Mouse (Mus musculus) 3T3-L1 (cell line): ENCODE data around the gene Zfp11.
"Not testable (repeated sequence)": the region's sequence is repeated elsewhere in the genome, so short reads cannot be mapped to it uniquely, and the experiment has no call there.

Source experiments
- DNase-seq: peaks from one replicate; pipeline ENCODE4 v3.0.0-alpha.2; 2015; ENCODE audit warnings: low read depth, low spot score

The Zfp11 gene

DNA sequence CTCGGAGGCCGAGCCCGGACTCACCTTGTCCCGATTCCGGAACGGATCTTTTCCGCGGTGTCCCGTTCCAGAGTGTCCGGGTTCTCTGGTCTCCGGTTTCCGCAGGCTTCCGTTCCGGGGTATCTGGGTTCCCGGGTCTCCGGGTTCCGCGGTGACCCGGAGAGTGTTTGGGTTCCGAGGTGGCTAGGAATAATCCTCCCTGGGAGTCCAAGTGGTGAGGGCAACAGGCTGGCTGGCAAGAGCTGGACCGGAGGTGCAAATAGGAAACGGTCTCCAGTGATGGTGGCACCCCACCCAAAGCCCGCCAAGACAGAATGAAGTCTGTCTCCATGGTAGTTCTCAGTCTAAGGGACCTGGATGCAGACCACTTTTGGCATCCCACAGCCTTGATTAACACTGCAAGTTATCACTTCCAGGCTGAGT lies at the start of gene Zfp11:
TSS of gene Zfp11 (minus strand) at position 64 of the 423 bp plus-strand sequence.
- peak; percentile 72 for DNase-seq

DNA sequence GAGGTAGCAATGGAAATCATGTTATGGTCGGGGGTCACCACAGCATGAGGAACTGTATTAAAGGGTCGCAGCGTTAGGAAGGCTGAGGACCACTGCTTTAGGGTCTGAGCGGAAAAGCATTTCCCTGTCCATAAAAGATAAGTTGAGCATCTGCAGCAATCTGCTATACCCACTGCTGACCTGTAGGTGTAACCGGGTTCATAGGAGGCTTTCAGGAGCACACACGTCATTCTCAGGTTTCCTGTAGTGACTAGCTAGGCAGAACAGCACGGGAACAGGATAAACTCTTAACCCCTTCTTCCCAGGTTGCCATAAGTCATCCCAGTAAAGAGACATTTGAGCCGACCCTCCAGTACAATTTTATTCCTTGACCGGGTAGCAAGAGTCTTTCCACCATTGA lies 47.1 kb upstream of the Zfp11 start:
- DNase-seq: peak; percentile 31

DNA sequence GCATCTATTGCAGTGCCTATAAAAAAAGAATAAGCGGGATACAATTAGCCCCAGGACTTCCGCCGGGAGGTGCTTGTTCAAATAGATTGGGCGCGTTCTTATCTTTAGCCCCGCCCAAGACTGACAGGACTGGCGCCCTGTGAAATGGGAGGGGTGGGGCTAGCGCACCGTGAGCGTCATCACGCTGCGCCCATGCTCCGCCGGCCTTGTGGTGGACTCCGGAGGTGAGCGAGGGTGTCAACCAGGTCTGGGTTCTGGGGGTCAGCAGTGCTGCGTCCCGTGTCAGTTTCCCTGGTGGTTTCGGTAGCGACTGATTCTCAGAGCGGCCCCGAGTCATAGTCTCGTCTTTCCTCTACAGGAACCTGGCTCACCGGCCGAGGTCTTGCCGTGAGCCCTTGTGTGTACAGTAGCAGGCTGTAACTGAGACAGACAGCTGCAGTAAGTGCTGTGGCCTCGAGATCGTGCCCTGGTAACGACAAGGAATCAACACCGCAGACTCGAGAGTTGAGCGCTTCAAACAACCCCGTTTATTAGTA lies 45.5 kb upstream of the Zfp11 start, which contains the start of gene Mrps17:
TSS of gene Mrps17 (plus strand) at position 172 of the 536 bp plus-strand sequence.
- peak; percentile 99 for DNase-seq

DNA sequence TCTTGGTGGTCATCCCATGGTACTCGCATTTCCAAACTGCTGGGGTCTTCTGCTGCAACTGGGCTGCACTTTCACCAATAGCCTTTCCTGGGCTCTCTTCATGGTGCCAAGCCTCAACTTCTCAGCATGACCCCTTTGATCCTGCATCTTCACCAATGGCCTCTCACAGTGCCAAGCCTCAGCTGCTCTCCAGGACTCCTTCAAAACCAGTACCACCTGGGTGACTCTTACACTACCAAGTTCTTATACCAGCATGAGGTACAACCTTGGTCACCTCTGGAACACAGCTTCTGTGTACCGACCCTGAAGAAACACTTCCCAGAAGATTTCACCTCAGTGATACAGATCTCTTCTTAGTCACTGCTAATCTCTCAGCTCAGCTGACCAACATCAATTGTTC lies 38.5 kb upstream of the Zfp11 start, which contains the start of gene Sept14:
TSS of gene Sept14 (minus strand) at position 101 of the 400 bp plus-strand sequence.
- no peak for DNase-seq

DNA sequence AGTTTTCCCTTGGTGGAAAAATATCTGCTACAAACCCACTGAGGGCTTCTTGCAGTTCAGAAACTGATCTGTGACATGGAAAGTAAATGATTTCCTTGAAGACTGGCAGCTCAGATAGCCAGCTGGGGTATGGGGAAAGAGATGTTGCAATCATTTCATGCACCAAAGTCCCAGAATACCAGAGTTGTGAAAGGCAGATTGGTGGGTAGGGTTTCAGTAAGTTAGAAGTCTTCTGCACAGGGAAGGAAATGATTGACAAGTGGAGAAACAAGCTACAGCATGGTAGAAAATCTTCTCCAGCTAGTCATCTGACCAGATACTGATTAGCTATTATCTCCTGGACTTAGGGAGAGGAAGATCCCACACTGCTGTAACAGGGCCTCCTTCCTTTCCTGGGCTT lies 33.5 kb upstream of the Zfp11 start:
- no peak for DNase-seq

DNA sequence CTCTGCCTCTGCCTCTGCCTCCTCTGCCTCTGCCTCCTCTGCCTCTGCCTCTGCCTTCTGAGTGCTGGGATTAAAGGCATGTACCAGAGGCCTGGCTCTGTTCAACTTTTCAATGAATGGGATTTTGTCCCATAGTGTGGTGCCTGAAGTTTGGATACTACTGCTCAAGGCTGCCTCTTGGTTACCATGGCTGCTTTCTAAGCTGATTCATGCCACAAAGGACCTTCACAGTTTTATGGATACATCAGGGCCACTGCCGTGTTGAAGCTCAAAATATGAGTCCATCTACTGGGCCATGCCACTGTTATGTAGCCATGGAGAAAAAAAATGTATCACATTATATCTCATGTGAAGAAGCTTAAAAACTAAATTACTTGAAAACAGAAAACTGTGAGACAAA lies 31.8 kb upstream of the Zfp11 start:
- no peak for DNase-seq

DNA sequence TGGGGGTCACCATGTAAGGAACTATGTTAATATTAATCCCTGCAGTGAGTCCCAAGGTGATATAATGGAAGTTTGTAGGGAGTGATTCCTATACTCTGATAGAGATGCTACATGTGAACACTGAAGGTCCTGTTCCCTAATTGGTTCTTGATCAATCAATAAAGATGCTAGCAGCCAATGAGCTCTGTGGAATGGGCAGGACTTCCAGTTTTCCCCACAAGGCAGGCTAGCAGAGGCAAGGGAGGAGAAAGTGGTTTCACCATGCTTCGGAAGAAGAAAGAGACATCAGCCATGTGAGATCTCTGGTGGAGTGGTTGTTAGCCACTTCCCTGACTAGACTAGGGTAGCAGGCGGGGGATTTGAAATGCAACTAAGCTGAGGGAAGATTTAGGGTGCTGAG lies 30.6 kb upstream of the Zfp11 start:
- DNase-seq: peak; percentile 72

DNA sequence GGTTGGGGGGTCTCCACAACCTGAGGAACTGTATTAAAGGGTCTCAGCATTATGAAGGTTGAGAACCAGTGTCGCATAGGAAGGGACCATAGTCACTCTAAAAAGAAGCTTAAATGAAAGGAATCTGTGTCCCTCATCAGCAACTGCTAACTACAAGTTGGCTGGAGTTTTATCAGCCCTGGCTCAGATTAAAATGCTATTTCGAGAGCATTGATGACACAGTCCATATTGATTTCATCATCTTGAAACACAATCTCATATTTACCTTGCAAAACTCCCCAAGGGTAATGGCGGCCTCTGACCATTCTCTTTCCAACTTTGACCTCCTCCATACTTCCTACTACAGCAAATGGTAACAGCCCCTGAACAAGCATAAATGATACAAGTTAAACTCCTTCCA lies 20.6 kb upstream of the Zfp11 start:
- no peak for DNase-seq

DNA sequence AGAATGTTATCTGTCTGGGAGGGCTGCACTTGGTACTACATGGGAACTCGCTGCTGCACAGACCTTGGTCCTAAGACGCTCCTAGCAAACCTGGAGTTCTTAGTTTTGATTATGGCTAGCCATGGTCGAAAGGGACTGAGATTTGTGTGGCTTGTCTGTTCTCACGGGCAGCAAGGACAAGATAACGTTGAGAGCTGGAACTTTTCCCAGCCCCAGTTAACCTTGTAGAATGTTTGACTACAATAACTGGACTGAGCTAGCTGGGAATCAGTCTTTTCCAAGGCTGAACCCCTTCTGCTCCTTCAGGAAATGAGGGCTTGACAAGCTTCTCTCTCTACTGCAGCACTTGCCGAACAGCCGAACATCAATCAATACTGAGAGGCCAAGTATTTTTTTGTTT lies 17.7 kb upstream of the Zfp11 start:
- DNase-seq: no peak

DNA sequence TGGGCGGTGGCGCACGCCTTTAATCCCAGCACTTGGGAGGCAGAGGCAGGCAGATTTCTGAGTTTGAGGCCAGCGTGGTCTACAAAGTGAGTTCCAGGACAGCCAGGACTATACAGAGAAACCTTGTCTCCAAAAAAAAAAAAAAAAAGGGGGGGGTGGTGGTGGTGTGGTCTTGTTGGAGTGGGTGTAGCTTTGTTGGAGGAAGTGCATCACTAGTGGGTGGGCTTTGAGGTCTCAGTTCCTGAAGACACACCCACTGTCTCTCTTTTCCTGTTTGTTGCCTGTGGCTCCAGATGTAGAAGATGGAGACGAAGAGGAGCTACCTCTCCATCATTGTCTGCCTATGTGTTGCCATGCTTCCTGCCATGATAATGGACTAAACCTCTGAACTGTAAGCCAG lies 15.2 kb upstream of the Zfp11 start:
- not testable (repeated sequence) for DNase-seq

DNA sequence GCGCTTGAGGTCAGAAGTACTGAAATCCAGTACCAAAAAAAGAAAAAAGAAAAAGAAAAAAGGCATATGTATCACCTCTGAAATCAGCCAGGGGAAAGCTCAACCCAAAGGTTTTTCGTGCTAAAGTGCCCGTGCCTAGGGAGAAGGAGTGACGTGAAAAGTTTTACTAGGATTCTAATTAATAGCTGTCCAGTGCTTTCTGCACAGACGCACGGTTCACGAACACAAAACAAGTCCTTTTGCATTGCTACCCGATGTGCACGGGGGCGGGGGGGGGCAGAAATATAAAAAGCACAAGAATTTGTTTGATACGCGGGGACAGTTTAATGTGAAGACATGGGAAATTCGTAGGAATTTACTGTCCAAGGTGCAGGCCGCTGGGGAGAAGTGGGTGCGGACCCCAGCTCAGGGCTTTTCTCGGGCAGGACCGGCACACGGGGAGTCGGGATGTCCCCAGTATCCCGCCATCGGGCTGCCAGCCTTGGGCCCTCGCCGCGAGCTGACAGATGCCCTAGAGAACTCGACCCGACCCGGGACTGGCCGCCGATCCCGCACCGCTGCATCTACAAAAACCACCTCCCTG lies 355 bp downstream of the Zfp11 start:
- no peak for DNase-seq

DNA sequence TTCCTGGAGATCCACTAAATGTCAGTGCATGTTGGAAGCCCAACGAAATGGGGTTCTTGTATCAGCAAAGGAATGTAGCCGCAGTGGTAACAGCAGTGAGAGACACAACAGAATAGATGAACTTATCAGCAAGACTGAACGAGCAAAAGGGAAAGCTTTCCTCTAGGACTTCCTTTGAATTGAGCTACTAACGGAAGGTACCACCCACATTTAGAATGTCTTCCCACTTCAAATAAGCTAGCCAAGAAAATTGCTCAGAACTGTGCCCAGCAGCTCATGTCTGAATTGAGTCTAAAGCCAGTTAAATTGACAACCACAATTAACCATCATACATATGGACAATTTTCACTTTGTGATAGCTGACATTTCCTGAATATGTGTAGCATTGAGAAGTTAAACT lies 2.0 kb downstream of the Zfp11 start:
- DNase-seq: no peak

DNA sequence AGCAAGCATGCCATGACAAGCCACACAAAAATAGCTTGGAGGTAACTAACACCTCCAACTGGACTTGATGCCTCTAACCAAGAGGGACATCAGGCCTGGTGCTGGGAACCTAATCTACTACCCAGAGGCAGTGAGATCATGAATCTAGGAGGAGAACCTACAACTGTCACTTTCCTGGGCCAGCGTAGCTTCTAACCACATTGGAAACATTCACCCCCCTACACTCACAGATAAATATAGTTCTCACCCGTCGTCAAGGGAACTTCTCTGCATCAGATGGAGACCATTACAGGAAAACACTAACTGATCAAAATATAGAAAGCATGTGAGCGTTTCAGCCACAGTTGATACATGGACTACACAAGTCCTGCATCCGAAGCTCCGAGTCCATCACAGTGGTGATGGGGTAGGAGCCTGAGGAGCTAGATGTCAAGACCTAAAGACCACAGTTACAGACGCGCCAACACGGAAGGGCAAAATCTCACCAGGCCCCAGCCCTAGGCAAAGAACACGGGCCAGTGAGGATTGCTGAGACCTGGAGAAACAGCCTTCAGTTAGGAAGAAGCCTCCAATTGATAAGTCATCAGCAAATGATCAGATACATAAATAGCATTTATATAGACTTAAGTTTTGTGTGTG lies 3.5 kb downstream of the Zfp11 start:
- no peak for DNase-seq

DNA sequence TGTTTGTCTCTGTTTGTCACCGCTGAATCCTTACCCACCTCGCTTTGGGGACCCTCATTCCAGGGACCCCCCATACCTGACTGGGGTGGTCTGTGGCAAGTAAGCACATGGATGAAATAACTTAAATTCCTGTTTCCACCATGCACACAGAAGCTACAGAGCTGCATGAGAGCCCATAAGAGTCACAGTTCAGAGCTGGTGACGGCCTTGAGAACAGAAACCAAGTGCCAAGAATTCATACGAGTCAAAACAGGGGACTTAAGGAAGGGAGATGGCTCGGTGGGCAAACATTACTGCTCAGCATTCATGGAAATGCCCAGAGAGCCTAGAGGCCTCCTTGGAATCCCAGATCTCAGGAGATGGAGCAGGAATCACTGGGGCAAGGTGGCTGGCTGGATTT lies 5.8 kb downstream of the Zfp11 start:
- DNase-seq: no peak

DNA sequence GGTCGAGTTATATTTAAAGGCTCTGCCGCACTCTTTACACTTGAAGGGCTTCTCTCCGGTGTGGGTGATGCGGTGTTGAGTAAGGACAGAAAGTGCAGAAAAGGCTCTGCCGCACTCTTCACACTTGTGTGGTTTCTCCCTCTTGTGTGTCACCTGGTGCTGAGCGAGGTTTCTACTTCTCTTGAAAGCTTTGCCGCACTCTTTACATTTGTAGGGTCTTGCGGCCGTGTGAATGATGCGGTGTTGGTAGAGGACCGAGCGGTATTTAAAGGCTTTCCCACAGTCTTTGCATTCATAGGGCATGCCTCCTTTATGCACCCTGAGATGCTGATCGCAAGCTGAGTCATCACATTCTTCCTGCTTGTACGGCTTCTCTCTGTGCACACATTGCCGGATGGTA lies 12.0 kb downstream of the Zfp11 start:
- DNase-seq: no peak

DNA sequence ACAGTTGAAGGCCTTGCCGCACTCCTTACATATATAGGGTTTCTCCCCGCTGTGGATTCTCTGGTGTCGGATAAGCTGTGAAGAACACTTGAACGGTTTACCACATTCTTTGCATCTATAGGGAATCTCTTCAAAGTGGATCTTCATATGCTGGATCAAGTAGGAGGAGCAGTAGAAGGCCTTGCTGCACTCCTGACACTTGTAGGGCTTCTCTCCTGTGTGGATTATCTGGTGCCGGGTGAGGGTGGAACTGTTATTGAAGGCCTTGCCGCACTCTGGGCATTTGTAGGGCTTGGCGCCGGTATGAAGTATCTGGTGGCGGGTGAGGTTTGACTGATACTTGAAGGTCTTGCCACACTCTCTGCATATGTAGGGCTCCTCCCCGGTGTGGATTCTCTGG lies 12.9 kb downstream of the Zfp11 start:
- no peak for DNase-seq

DNA sequence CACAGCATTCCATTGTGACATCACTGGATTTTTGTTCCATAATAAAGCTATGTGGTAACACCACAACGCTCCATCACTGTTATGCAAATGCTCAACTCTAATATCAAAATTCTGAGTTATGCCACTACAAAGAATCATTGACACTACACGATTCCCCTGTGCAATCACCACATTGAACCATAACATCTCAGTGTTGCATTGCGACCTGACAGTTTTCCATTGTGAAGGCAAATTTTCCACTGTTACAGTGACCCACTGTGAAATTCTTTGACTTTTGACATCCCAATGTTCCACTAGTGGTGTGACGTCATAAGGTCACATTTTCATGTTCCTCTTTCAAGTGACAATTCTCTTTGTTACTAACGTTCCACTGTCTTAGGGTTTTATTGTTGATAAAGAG lies 19.0 kb downstream of the Zfp11 start:
- DNase-seq: no peak

DNA sequence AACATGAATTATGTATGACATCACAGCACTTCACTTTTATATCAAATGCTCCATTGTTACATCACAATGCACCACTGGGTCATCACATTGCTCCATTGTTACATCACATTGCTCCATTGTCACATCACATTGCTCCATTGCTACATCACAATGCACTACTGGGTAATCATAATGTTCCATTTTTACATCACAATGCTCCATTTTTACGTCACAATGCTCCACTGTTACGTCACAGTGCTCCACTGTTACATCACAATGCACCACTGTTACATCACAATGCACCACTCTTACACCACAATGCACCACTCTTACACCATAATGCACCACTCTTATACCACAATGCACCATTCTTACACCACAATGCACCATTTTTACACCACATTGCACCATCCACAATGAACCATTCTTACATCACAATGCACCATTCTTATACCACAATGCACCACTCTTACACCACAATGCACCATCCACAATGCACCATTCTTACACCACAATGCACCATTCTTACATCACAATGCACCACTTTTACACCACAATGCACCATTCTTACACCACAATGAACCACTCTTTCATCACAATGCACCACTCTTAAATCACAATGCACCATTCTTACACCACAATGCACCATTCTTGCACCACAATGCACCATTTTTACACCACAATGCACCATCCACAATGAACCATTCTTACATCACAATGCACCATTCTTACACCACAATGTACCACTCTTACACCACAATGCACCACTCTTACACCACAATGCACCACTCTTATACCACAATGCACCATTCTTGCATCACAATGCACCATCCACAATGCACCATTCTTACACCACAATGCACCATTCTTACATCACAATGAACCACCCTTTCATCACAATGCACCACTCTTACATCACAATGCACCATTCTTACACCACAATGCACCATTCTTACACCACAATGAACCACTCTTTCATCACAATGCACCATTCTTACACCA lies 37.3 kb downstream of the Zfp11 start:
- DNase-seq: not testable (repeated sequence)

DNA sequence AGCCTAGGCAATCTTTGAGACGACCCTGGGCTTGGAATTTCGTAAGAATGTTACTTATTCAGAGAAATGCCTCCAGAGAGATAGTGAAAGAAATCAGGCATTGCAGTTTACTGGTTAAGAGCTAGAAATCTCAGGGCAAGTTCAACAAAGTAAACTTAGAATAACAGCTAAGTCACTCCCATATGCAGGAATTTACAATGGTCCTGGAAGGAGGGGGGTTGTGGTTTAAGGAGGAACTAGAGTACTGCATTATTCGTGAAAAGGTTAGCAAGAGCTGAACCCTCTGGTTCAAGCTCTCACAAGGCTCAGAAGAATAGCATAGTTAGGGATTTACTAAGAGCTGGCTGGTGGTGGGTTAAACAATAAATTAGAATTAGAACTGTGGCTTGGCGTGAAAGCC lies 43.3 kb downstream of the Zfp11 start:
- DNase-seq: not testable (repeated sequence)

DNA sequence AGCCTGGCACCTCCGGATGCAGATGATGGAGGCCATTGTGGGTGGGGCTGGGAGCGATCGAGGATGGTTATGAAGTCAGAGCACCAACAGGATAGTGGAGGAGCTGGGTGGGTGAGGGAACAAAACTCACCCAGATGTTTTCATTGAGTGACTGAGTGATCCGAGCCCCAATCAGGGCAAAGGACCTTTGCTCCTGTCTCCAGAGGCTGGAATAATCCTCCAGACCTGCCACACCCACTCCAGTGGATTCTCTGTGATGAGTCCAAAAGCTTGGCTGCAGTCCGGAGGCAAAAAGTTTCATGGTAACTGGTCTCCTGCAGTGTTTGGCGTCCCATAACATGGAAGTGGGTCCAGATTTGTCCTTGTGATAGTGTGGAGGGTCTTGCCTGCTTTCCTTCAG lies 43.8 kb downstream of the Zfp11 start:
- no peak for DNase-seq

DNA sequence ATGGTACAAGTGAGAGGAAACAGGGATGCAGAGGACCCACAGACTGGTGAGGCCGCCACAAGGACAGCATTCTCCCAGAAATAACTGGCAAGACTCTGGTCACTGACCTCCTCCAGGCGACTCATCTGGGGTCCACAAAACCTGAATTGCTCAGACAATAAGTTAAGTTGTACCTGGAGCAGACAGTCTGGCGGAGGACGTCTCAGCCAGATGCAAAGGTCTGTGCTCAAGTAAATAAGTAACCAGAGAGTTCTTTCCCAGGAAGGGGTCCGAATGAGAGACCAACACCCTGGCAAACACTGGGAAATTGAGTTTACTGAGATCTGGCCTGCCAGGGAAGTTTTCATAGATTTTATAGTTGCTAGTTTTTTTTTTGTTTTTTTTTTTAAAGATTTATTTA lies 48.5 kb downstream of the Zfp11 start:
- no peak for DNase-seq

DNA sequence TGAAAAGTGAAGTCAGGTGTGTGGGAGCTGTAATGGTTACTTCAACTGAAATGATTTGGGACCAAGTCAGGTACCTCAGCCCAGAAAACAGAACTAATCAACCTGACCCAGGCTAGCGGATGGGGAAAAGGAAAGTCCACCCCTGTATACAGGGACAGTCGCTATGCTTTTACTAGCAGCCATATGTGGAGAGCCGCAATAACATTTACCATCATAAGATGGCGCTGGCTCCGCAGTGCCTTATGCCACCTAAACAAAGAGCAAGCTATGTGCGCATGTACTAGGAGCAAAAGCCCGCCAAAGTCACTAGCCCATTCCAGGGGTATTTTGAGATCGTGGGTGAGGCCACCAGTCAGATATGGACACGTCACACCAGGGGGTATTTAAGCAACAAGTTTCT lies 49.3 kb downstream of the Zfp11 start:
- not testable (repeated sequence) for DNase-seq
